Mouse (Mus musculus) heart, postnatal 4 days (tissue): ENCODE results near the gene Lcn5. TPM values are rescaled to one million over a fixed set of nuclear protein-coding genes. Genes with fewer than 3 reads are reported as not detected.
A peak's percentile ranks its signal among the peaks of the same experiment; 100 is the strongest.

Source experiments
- DNase-seq: peaks from one replicate; pipeline ENCODE4 v3.0.0; 2021
- total RNA-seq, 2 experiments: library from RNA; stranded (reverse); gene quantifications; 2 replicates each; pipeline ENCODE4 v1.2.3; 2021

Gene Lcn5
- total RNA-seq: not detected

GRCm38 (mm10) chr2:25657652-25658051 lies at the start of gene Lcn5:
TSS of gene Lcn5 (plus strand) at chr2:25657952.
- no peak for DNase-seq

- DNase-seq: no peak
These were observed 49.1 kb upstream of the Lcn5 start for GRCm38 (mm10) chr2:25608671-25609070.

GRCm38 (mm10) chr2:25616398-25616797 lies 41.4 kb upstream of the Lcn5 start:
- no peak for DNase-seq

GRCm38 (mm10) chr2:25617578-25617977 lies 40.2 kb upstream of the Lcn5 start, which contains the start of gene Ccdc183:
TSS of gene Ccdc183 (minus strand) at chr2:25617678.
- DNase-seq: no peak

- DNase-seq: no peak
These were observed 37.4 kb upstream of the Lcn5 start for GRCm38 (mm10) chr2:25620386-25620785.

- DNase-seq: no peak
These were observed 36.9 kb upstream of the Lcn5 start for GRCm38 (mm10) chr2:25620852-25621228.

- peak; percentile 92 for DNase-seq
These were observed 36.2 kb upstream of the Lcn5 start, which contains the start of gene Tmem141 for GRCm38 (mm10) chr2:25621229-25622200. TSS of gene Tmem141 (minus strand) at chr2:25622005.

GRCm38 (mm10) chr2:25625986-25626385 lies 31.8 kb upstream of the Lcn5 start:
- DNase-seq: no peak

- DNase-seq: no peak
These were observed 29.9 kb upstream of the Lcn5 start, which contains the start of gene Fcna for GRCm38 (mm10) chr2:25627811-25628210. TSS of gene Fcna (minus strand) at chr2:25628030.

GRCm38 (mm10) chr2:25628738-25629137 lies 29.0 kb upstream of the Lcn5 start:
- DNase-seq: no peak

GRCm38 (mm10) chr2:25633616-25634015 lies 24.1 kb upstream of the Lcn5 start:
- no peak for DNase-seq

GRCm38 (mm10) chr2:25634046-25634445 lies 23.7 kb upstream of the Lcn5 start:
- DNase-seq: no peak

GRCm38 (mm10) chr2:25639890-25640289 lies 17.9 kb upstream of the Lcn5 start:
- peak; percentile 68 for DNase-seq

- DNase-seq: no peak
These were observed 4.8 kb upstream of the Lcn5 start, which contains the start of gene Lcn8 for GRCm38 (mm10) chr2:25652902-25653301. TSS of gene Lcn8 (plus strand) at chr2:25653120.

GRCm38 (mm10) chr2:25654502-25654901 lies 3.2 kb upstream of the Lcn5 start:
- no peak for DNase-seq

- peak; percentile 29 for DNase-seq
These were observed 1.1 kb upstream of the Lcn5 start for GRCm38 (mm10) chr2:25656691-25657090.

- peak; percentile 25 for DNase-seq
These were observed 506 bp upstream of the Lcn5 start for GRCm38 (mm10) chr2:25657246-25657645.

GRCm38 (mm10) chr2:25660279-25660678 lies 2.5 kb downstream of the Lcn5 start:
- DNase-seq: no peak

- no peak for DNase-seq
These were observed 3.7 kb downstream of the Lcn5 start for GRCm38 (mm10) chr2:25661245-25661970.

GRCm38 (mm10) chr2:25663511-25663910 lies 5.8 kb downstream of the Lcn5 start:
- DNase-seq: peak; percentile 70

GRCm38 (mm10) chr2:25664125-25664524 lies 6.4 kb downstream of the Lcn5 start:
- DNase-seq: no peak

- DNase-seq: no peak
These were observed 8.8 kb downstream of the Lcn5 start for GRCm38 (mm10) chr2:25666516-25666915.

- DNase-seq: no peak
These were observed 18.7 kb downstream of the Lcn5 start, which contains the start of gene Lcn6 for GRCm38 (mm10) chr2:25676486-25676885. TSS of gene Lcn6 (plus strand) at chr2:25676786.
